Mouse (Mus musculus) NIH3T3 (cell line): ENCODE data around the gene Filip1l.
A peak's percentile ranks its signal among the peaks of the same experiment; 100 is the strongest.

ENCODE experiments used
- DNase-seq: peaks from one replicate; pipeline ENCODE4 v3.0.0-alpha.2; 2012; ENCODE audit warnings: low read depth

The Filip1l gene

DNA sequence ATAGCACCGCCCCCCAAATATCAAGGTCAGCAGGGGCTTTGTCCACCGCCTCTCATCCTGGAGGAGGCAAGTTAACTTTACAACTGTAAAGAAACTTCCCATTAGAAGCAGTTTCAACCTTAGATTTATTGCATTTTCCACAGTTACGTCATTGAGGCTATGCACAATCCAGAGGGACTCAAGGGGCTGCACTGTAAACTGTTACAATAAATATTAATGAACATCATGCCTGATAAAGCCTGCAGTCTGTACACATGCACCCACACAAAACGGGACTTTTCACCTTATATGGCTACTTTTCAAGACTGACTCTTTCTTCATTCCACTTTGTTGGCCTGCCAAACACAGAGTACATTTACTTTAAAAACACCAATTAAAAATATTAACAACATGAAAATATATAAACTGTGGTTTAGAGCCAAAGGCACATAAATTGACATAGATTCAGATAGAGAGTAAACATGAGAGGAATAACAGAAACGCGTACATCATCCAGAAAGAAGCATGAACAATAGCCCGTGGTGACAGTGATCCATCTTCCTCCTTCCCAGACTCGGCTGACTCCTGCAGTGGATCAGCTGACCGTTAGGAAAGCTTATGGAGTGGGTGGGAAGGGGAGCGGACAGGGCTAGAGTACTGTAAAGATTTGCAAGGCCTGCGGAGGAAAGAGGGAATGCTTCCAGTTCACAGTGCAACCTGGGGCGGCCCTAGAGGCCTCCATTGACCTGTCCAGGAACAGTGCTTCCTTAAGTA is 131.3 kb downstream of the Filip1l start:
- DNase-seq: no peak

DNA sequence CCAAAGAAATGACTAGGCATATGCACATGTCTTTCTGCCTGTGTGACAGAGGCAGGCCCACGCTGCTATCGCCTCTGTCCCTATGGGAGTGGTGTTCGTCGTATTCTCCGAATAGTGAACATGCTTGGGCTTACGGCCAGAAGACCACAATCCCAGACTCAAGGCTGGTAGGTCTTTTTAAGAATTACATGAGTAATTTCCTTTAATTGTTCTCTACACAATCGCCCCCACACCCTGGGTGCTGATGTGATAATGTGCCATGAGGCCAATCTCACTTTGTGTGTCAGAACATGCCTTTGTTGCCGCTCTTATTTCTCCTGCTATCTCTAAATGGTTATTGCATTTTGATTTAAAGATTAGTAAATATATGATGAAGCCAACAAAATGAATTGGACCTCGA is 132.4 kb downstream of the Filip1l start:
- no peak for DNase-seq

DNA sequence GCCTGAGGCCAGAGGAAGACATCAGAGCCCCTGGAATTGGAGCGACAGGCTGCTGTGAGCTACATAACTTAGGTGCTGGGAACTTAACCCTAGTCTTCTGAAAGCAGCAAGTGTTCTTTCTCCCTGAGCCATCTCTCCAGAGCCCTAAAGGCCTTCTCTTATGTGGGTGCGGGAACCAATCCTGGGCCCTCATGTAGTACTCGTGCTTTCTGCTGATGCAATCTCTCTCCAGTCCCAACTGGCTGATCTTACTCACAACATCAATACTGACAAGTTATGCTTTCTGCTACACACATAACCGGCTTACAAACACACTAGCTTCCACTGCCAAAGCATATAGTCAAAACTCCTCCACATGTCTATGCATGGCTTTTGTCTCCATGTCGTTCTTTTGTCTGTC is 133.4 kb downstream of the Filip1l start:
- peak; percentile 36 for DNase-seq

DNA sequence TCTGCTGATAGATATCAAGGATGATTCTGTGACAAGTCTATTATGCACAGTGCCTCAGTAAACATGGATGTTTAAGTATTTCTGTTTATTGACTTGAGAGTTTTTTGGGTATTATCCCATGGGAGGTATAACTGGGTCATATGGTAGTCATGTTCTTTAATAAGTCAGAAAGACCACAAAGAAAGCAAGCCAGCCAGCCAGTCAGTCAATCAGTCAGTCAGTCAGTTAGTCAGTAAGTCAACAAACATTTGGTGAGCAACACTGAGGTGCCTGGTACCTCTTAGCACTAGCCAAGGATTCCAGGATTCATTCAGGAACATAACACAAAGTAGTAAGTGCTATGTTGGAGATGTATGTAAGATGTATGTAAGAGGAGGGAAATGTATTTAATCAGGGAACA is 135.8 kb downstream of the Filip1l start:
- peak; percentile 55 for DNase-seq

- no peak for DNase-seq
Observed at GRCm38 (mm10) chr16:57490691-57491090, 137.8 kb downstream of the Filip1l start.

DNA sequence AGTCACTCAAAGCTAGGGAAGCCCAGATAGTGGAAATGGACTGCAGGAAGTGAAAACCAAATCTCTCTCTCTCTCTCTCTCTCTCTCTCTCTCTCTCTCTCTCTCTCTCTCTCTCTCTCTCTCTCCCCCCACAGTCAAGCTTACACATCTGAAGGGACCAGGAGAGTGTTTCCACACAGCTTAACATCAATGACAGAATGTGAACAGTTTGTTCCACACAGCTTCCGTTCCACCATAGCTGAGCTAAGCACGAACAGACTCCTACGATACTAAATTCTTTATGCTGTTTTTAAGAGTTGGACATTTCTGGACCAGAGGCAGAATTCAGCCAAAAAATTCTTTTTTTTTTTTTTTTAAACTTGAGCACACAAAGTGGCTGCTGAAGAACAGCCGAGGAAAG is 139.0 kb downstream of the Filip1l start:
- no peak for DNase-seq

DNA sequence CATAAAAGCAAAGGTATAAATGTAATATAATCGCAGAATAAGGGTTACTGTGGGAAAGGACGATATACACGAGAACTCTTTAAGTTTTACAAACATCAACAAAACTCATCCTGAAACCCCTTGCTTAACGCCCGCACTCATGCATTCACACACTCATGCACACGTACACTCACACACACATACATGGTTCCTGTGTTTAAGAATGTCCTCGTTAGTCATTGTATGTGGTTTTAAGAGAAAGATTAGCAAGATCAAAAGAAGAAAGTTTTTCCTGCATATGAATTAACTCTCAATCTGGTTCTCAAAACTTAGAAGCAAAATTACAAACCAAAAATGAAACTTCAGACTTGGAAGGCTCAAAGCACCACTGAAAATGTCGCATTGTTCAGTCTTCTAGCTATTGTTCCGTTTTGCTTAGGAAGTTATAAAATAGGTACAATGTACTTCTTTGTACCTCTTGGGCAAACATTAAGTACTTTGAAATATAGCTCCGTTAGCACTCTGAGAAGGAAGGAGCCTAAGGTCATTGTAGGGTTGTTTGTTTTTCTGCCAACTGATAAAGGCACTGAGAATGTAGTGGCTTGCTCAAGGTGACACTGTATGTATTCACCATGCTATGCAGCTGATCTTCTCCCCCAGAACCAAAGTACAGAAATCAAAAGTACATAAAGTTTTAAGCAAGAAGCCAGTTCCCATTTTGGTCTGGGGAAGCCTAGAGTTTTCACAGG is 142.7 kb downstream of the Filip1l start:
- no peak for DNase-seq

GRCm38 (mm10) chr16:57496437-57497173 is 143.7 kb downstream of the Filip1l start:
- DNase-seq: no peak

- DNase-seq: peak; percentile 36
Observed at GRCm38 (mm10) chr16:57500851-57501250, 148.0 kb downstream of the Filip1l start.

GRCm38 (mm10) chr16:57502230-57502629 is 149.3 kb downstream of the Filip1l start:
- DNase-seq: no peak

GRCm38 (mm10) chr16:57502761-57503160 is 149.9 kb downstream of the Filip1l start:
- DNase-seq: no peak

GRCm38 (mm10) chr16:57504728-57505127 is 151.8 kb downstream of the Filip1l start:
- DNase-seq: no peak

- no peak for DNase-seq
Observed at GRCm38 (mm10) chr16:57506133-57506532, 153.2 kb downstream of the Filip1l start.

GRCm38 (mm10) chr16:57508351-57508750 is 155.5 kb downstream of the Filip1l start:
- no peak for DNase-seq

- DNase-seq: no peak
Observed at GRCm38 (mm10) chr16:57509099-57509498, 156.2 kb downstream of the Filip1l start.

- DNase-seq: no peak
Observed at GRCm38 (mm10) chr16:57513562-57513961, 160.7 kb downstream of the Filip1l start.

DNA sequence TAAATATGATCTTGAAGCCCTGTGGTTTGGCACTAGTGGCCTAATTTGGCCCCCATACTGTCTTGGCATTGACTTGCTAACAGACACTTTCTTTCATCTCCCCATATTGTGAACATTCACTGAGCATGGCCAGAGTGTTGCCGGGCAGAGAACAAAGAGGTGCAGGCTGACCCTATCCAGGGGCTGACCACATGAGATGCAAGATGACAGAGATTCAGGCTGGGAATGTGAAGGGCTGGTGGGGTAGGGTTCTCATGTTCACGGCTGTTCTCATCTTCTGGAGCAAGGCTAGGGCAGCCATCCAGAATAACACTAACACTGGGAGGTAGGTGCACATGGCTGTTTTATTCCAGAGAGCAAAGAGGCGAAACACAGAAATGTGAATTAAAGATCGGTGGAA is 161.5 kb downstream of the Filip1l start:
- no peak for DNase-seq

GRCm38 (mm10) chr16:57515636-57516035 is 162.7 kb downstream of the Filip1l start:
- no peak for DNase-seq

DNA sequence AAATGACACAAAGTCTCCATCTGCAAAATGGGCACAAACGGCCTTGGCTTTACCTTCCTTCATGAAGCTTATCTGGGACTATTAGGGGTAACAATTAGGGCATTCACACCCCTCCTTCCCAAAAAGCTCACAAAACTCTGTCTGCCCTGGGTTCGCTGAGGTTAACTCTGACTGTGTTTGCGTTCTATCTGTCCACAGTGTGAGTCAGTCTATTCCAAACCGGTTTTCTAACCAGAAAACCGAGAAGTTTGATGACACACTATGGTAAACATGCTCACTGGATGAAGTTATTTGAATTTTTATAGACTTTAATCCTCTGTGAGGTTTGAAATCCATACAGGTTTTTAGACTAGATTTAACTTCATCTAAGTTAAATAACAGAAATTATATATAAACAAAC is 172.2 kb downstream of the Filip1l start:
- DNase-seq: peak; percentile 49

- peak; percentile 53 for DNase-seq
Observed at GRCm38 (mm10) chr16:57525476-57525875, 172.6 kb downstream of the Filip1l start.

- peak; percentile 31 for DNase-seq
Observed at GRCm38 (mm10) chr16:57526893-57527292, 174.0 kb downstream of the Filip1l start.

GRCm38 (mm10) chr16:57528457-57528856 is 175.6 kb downstream of the Filip1l start:
- DNase-seq: peak; percentile 66

- no peak for DNase-seq
Observed at GRCm38 (mm10) chr16:57530547-57530946, 177.7 kb downstream of the Filip1l start.
